Comparison of ENCODE assay signal across 7 mouse cellular contexts in the genomic region with DNA sequence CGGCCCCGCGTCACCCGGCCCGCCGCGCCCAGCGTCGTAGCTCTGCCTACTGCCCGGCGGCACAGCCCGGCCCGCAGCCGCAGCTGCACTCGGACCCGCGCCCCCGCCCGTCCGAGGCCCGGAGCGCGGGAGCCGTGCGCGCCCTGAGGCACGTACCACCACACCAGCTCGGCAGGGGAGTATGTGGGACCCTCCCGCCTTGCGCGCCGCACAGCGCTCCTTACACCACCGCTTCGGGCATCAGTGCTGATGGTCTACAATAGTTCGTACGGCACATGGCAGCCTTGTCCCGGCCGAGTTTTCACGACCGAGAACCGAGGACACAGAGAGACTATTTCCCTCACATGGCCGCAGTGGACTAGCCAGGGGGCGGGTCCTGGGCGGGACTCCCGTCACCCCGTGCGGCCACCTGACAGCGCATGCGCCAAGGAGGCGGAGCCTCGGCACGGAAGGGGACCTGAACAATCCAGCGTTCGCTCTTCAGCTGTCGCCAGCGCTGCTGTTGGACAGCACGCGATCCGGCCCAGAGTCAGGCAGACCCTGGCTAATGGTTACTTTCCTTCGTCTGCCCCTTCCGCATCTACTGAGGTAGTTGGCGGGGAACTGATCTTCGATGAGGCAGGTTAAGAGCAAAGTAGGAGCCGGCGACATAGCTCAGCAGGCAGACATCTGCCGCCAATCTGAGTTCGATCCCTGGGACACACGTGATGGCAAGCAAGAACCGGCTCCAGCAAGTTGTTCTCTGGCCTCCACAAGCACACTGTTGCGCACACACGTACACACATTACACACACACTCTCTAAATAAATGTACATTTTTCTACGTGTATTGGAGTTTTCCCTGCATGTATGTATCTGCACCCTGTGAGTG. TPM values are rescaled to one million over a fixed set of nuclear protein-coding genes. Genes with fewer than 3 reads are reported as not detected.
A peak's percentile ranks its signal among the peaks of the same experiment; 100 is the strongest.
DNase-seq lines count a peak whose midpoint lies in the region; ATAC-seq lines count a peak whose summit lies in the region.

A gene (minus strand): TSS at position 389 of the 870 bp plus-strand sequence.

- H3K27ac ChIP-seq in embryonic facial prominence, embryonic 12.5 days, result peak within 1 kb of the TSS; percentile 91
- peak within 1 kb of the TSS; percentile 89 for H3K27ac ChIP-seq in limb, embryonic 11.5 days (replicated peaks; ENCODE audit: low read depth, low read length)
- H3K27ac ChIP-seq in midbrain, embryonic 14.5 days (replicated peaks; ENCODE audit: low read depth, low read length), result peak within 1 kb of the TSS; percentile 97

- ATAC-seq in embryonic facial prominence, embryonic 12.5 days (ENCODE audit: insufficient number of reproducible peaks, insufficient read depth, low FRiP score, low TSS enrichment), result peak; percentile 93
- ATAC-seq in limb, embryonic 11.5 days (ENCODE audit: insufficient number of reproducible peaks, low FRiP score, low TSS enrichment, low read depth), result peak; percentile 97
- ATAC-seq in midbrain, embryonic 14.5 days (ENCODE audit: low FRiP score, low TSS enrichment), result peak; percentile 97

- peak within 1 kb of the TSS; percentile 75 for H3K9ac ChIP-seq in embryonic facial prominence, embryonic 12.5 days
- H3K9ac ChIP-seq in limb, embryonic 11.5 days (ENCODE audit: low read length), result peak within 1 kb of the TSS; percentile 90
- H3K9ac ChIP-seq in midbrain, embryonic 14.5 days (replicated peaks; ENCODE audit: low read length), result peak within 1 kb of the TSS; percentile 80

- H3K4me2 ChIP-seq in embryonic facial prominence, embryonic 12.5 days (replicated peaks), result peak within 1 kb of the TSS; percentile 76
- peak within 1 kb of the TSS; percentile 61 for H3K4me2 ChIP-seq in limb, embryonic 11.5 days (ENCODE audit: low read depth, severe bottlenecking)
- peak within 1 kb of the TSS; percentile 83 for H3K4me2 ChIP-seq in midbrain, embryonic 14.5 days (ENCODE audit: low read length)

- peaks cover 24% of the 10 kb centered on the region for H3K36me3 ChIP-seq in embryonic facial prominence, embryonic 12.5 days
- H3K36me3 ChIP-seq in limb, embryonic 11.5 days (ENCODE audit: control insufficient read depth, insufficient read depth, low read length), result peaks cover 13% of the 10 kb centered on the region
- H3K36me3 ChIP-seq in midbrain, embryonic 14.5 days (ENCODE audit: control insufficient read depth, insufficient read depth, low read length), result peaks cover 19% of the 10 kb centered on the region

- peak within 1 kb of the TSS; percentile 60 for H3K4me3 ChIP-seq in embryonic facial prominence, embryonic 12.5 days
- H3K4me3 ChIP-seq in limb, embryonic 11.5 days (ENCODE audit: low read depth, low read length), result peak within 1 kb of the TSS; percentile 68
- H3K4me3 ChIP-seq in midbrain, embryonic 14.5 days (replicated peaks; ENCODE audit: low read depth, low read length), result peak within 1 kb of the TSS; percentile 73

- H3K9me3 ChIP-seq in embryonic facial prominence, embryonic 12.5 days, result no peaks in the 10 kb centered on the region
- H3K9me3 ChIP-seq in limb, embryonic 11.5 days (ENCODE audit: control insufficient read depth, low read length), result no peaks in the 10 kb centered on the region
- H3K9me3 ChIP-seq in midbrain, embryonic 14.5 days (ENCODE audit: control insufficient read depth, low read length), result no peaks in the 10 kb centered on the region

- under 1% methylated on average over 73 of the region's 73 CpGs for WGBS in embryonic facial prominence, embryonic 12.5 days
- WGBS in limb, embryonic 11.5 days, result under 1% methylated on average over 70 of the region's 73 CpGs
- WGBS in midbrain, embryonic 14.5 days, result under 1% methylated on average over 72 of the region's 73 CpGs

- peaks cover 20% of the 10 kb centered on the region for H3K4me1 ChIP-seq in embryonic facial prominence, embryonic 12.5 days
- H3K4me1 ChIP-seq in limb, embryonic 11.5 days (ENCODE audit: control insufficient read depth, insufficient read depth, low read length), result peaks cover 8% of the 10 kb centered on the region; the same call in 1 of the 2 replicates
- H3K4me1 ChIP-seq in midbrain, embryonic 14.5 days (ENCODE audit: control insufficient read depth, insufficient read depth, low read length), result peaks cover 16% of the 10 kb centered on the region

- peak; percentile 97 for DNase-seq in adrenal gland, postnatal 25 days
- DNase-seq in heart, adult 11 months, result peak; percentile 100
- peak; percentile 99 for DNase-seq in kidney, adult 18-20 months
- DNase-seq in limb, embryonic 11.5 days (ENCODE audit: low spot score), result peak; percentile 97
- peak; percentile 98 for DNase-seq in midbrain, embryonic 14.5 days
- peak; percentile 94 to 97 for DNase-seq in spleen, adult 18-20 months

- H3K27me3 ChIP-seq in embryonic facial prominence, embryonic 12.5 days, result no peaks in the 10 kb centered on the region
- no peaks in the 10 kb centered on the region for H3K27me3 ChIP-seq in limb, embryonic 11.5 days (ENCODE audit: control insufficient read depth, insufficient read depth, low read length)
- no peaks in the 10 kb centered on the region for H3K27me3 ChIP-seq in midbrain, embryonic 14.5 days (ENCODE audit: control insufficient read depth, insufficient read depth, low read length)

RNA-seq across cellular contexts. Expression of the gene that starts here (rescaled TPM):
- 32.5 and 37.7 TPM in 2 replicates for total RNA-seq in adrenal gland, postnatal 25 days (2021)
- polyA plus RNA-seq in embryonic facial prominence, embryonic 12.5 days (2016; fragmentation: Nextera tagmentation; extraction: Ambion mirVana), result 41.2 and 43.6 TPM in 2 replicates
- polyA plus RNA-seq in limb, embryonic 11.5 days (2014; fragmentation: Nextera tagmentation; extraction: Ambion mirVana), result 53.8 and 61.0 TPM in 2 replicates
- polyA plus RNA-seq in midbrain, embryonic 14.5 days (2014; fragmentation: Nextera tagmentation; extraction: Ambion mirVana), result 24.6 and 34.1 TPM in 2 replicates

Comparison
In these comparisons a context has a peak if more than half of its experiments do, and no peak if none do; other contexts are left out.
1. Peak in every context shown above with its lines: DNase-seq, ATAC-seq, H3K4me3 ChIP-seq and H3K27ac ChIP-seq.